Comparison of ENCODE assay signal across 32 mouse cellular contexts in genomic region chr8:125880447-125880846, GRCm38 (mm10). TPM values are rescaled to one million over a fixed set of nuclear protein-coding genes. Genes with fewer than 3 reads are reported as not detected.
A peak's percentile ranks its signal among the peaks of the same experiment; 100 is the strongest.
DNase-seq lines count a peak whose midpoint lies in the region; ATAC-seq and TF ChIP-seq lines count a peak whose summit lies in the region.
"Had no signal": no experiment of that assay in that cellular context is flagged by ENCODE, and none has a peak within 500 bp of the region (broad histone marks: within the 10 kb centered on the region; RNA-seq: fewer than 3 reads in every experiment).

No protein-coding gene starts in this region.

- no peak for ATAC-seq in heart, embryonic 13.5 days (ENCODE audit: extremely low read depth, insufficient number of reproducible peaks, low FRiP score, low TSS enrichment)
- ATAC-seq in lung, postnatal 0 days: peak; percentile 69
- ATAC-seq: forebrain, postnatal 0 days; intestine, postnatal 0 days; midbrain, embryonic 15.5 days had no signal

- no peak for DNase-seq in heart, adult 11 months
- DNase-seq in heart, postnatal 10 days: peak; percentile 37 to 51
- no peak for DNase-seq in heart, postnatal 14 days
- peak; percentile 65 for DNase-seq in lung, postnatal 0 days (ENCODE audit: low spot score)
- no peak for DNase-seq in lung, postnatal 14 days
- DNase-seq in lung, postnatal 4 days: peak; percentile 19 to 66
- DNase-seq: adrenal gland, adult 8-10 months; cerebellum, adult 8-10 months; cerebellum, postnatal 25 days; forebrain, postnatal 0 days; kidney, adult 9 months; kidney, postnatal 10 days; layer of hippocampus, adult 9-11 months; liver, embryonic 13.5 days; right cerebral cortex, postnatal 4 days; thymus, adult 18-20 months; thymus, postnatal 25 days had no signal

- H3K4me2 ChIP-seq in heart, embryonic 13.5 days: no peak overlapping the region
- H3K4me2 ChIP-seq in lung, postnatal 0 days (replicated peaks; ENCODE audit: low read depth, low read length): no peak overlapping the region
- H3K4me2 ChIP-seq: embryonic facial prominence, embryonic 15.5 days; forebrain, embryonic 12.5 days; hindbrain, embryonic 14.5 days; limb, embryonic 15.5 days; liver, embryonic 13.5 days; midbrain, embryonic 15.5 days; neural tube, embryonic 15.5 days had no signal

- H3K4me3 ChIP-seq in heart, embryonic 13.5 days: no peak overlapping the region
- no peak overlapping the region for H3K4me3 ChIP-seq in lung, postnatal 0 days (ENCODE audit: low read depth, low read length)
- H3K4me3 ChIP-seq: embryonic facial prominence, embryonic 10.5 days; embryonic facial prominence, embryonic 15.5 days; forebrain, embryonic 12.5 days; limb, embryonic 10.5 days; limb, embryonic 15.5 days; liver, embryonic 13.5 days; midbrain, embryonic 15.5 days; neural tube, embryonic 15.5 days had no signal

- no peaks in the 10 kb centered on the region for H3K9me3 ChIP-seq in heart, embryonic 13.5 days
- no peaks in the 10 kb centered on the region for H3K9me3 ChIP-seq in lung, postnatal 0 days (ENCODE audit: low read length)
- H3K9me3 ChIP-seq: embryonic facial prominence, embryonic 10.5 days; embryonic facial prominence, embryonic 15.5 days; forebrain, embryonic 12.5 days; limb, embryonic 10.5 days; limb, embryonic 15.5 days; liver, embryonic 13.5 days; midbrain, embryonic 15.5 days; neural tube, embryonic 15.5 days had no signal

- no peak for TF ChIP-seq EP300 in lung, postnatal 0 days (IDR thresholded peaks at IDR 0.05)

- 43% methylated on average over 4 of the region's 4 CpGs for WGBS in heart, embryonic 13.5 days
- 52% methylated on average over 4 of the region's 4 CpGs for WGBS in lung, postnatal 0 days

- no peaks in the 10 kb centered on the region for H3K36me3 ChIP-seq in heart, embryonic 13.5 days
- H3K36me3 ChIP-seq in lung, postnatal 0 days (ENCODE audit: insufficient read depth, low read length): no peaks in the 10 kb centered on the region
- H3K36me3 ChIP-seq: embryonic facial prominence, embryonic 10.5 days; embryonic facial prominence, embryonic 15.5 days; forebrain, embryonic 12.5 days; G1E; limb, embryonic 10.5 days; limb, embryonic 15.5 days; liver, embryonic 13.5 days had no signal

- H3K9ac ChIP-seq in heart, embryonic 13.5 days: no peak overlapping the region
- no peak overlapping the region for H3K9ac ChIP-seq in lung, postnatal 0 days (replicated peaks; ENCODE audit: low read depth)
- H3K9ac ChIP-seq: embryonic facial prominence, embryonic 15.5 days; forebrain, embryonic 12.5 days; forebrain, postnatal 0 days; hindbrain, embryonic 14.5 days; limb, embryonic 15.5 days; liver, embryonic 13.5 days; midbrain, embryonic 15.5 days; neural tube, embryonic 15.5 days had no signal

- peaks cover 20% of the 10 kb centered on the region for H3K4me1 ChIP-seq in heart, embryonic 13.5 days
- no peaks in the 10 kb centered on the region for H3K4me1 ChIP-seq in lung, postnatal 0 days (ENCODE audit: insufficient read depth, low read depth, low read length)
- H3K4me1 ChIP-seq: embryonic facial prominence, embryonic 15.5 days; limb, embryonic 15.5 days; liver, embryonic 13.5 days; midbrain, embryonic 15.5 days; neural tube, embryonic 15.5 days had no signal

- intact Hi-C loops in heart, postnatal 10 days (cut with DNase I): no loop called here
- intact Hi-C loops in heart, postnatal 14 days (cut with DNase I): no loop called here

- H3K27ac ChIP-seq in heart, embryonic 13.5 days (replicated peaks): peak overlapping the region; percentile 53
- H3K27ac ChIP-seq in lung, postnatal 0 days (ENCODE audit: low read length): no peak overlapping the region
- H3K27ac ChIP-seq: embryonic facial prominence, embryonic 10.5 days; embryonic facial prominence, embryonic 15.5 days; forebrain, embryonic 12.5 days; hindbrain, embryonic 14.5 days; limb, embryonic 10.5 days; limb, embryonic 15.5 days; liver, embryonic 13.5 days; macrophage; midbrain, embryonic 15.5 days; neural tube, embryonic 15.5 days; stomach, postnatal 0 days had no signal

- no peak for TF ChIP-seq CTCF in lung, postnatal 0 days (IDR thresholded peaks at IDR 0.05)

- H3K27me3 ChIP-seq in heart, embryonic 13.5 days (replicated peaks): no peaks in the 10 kb centered on the region
- no peaks in the 10 kb centered on the region for H3K27me3 ChIP-seq in lung, postnatal 0 days (replicated peaks; ENCODE audit: insufficient read depth, low read length)
- H3K27me3 ChIP-seq: embryonic facial prominence, embryonic 15.5 days; forebrain, embryonic 12.5 days; limb, embryonic 15.5 days; liver, embryonic 13.5 days; midbrain, embryonic 15.5 days; neural tube, embryonic 15.5 days had no signal

RNA-seq across cellular contexts. Expression of gene Pcnx2, which starts 17.7 kb away (rescaled TPM):
- 0.07 and 0.08 TPM in 2 replicates for polyA plus RNA-seq in heart, embryonic 13.5 days (2015; fragmentation: Nextera tagmentation; extraction: Ambion mirVana)
- under 1 TPM; 0.45 TPM for total RNA-seq in heart, postnatal 10 days (2021)
- total RNA-seq in heart, postnatal 14 days (2021): under 1 TPM; 0.61 to 0.88 TPM
- polyA plus RNA-seq in lung, postnatal 0 days (2015; fragmentation: Nextera tagmentation; extraction: Ambion mirVana): 0.18 and 0.31 TPM in 2 replicates
- total RNA-seq: hematopoietic stem cell, adult 5-6 weeks; megakaryocyte-erythroid progenitor cell, adult 5-6 weeks had no signal
- polyA plus RNA-seq: G1E; limb, embryonic 10.5 days; macrophage had no signal

RNA-seq across cellular contexts. Expression of gene Map3k21, which starts 29.8 kb away (rescaled TPM):
- 0.23 and 0.28 TPM in 2 replicates for polyA plus RNA-seq in heart, embryonic 13.5 days (2015; fragmentation: Nextera tagmentation; extraction: Ambion mirVana)
- total RNA-seq in heart, postnatal 10 days (2021): under 1 TPM; 0.26 to 0.27 TPM
- total RNA-seq in heart, postnatal 14 days (2021): under 1 TPM; 0.24 to 0.36 TPM
- polyA plus RNA-seq in lung, postnatal 0 days (2015; fragmentation: Nextera tagmentation; extraction: Ambion mirVana): 0.74 and 0.76 TPM in 2 replicates
- total RNA-seq: hematopoietic stem cell, adult 5-6 weeks; megakaryocyte-erythroid progenitor cell, adult 5-6 weeks had no signal
- polyA plus RNA-seq: G1E, macrophage had no signal

Comparison
In these comparisons a context has a peak if more than half of its experiments do, and no peak if none do; other contexts are left out.
1. DNase-seq: peak in heart, postnatal 10 days (2 of 2), lung, postnatal 0 days (single experiment) and lung, postnatal 4 days (2 of 2); none in heart, adult 11 months (single experiment), heart, postnatal 14 days (0 of 2) and lung, postnatal 14 days (single experiment).